Mouse (Mus musculus): ENCODE data around the gene Trat1. TPM values are rescaled to one million over a fixed set of nuclear protein-coding genes. Genes with fewer than 3 reads are reported as not detected.

Gene Trat1
- polyA plus RNA-seq (2015; fragmentation: Illumina TruSeq; extraction: RNeasy Lipid Tissue Mini Kit (QIAGEN cat#74804); ENCODE audit: insufficient read depth, low replicate concordance) = 19.6 TPM

DNA sequence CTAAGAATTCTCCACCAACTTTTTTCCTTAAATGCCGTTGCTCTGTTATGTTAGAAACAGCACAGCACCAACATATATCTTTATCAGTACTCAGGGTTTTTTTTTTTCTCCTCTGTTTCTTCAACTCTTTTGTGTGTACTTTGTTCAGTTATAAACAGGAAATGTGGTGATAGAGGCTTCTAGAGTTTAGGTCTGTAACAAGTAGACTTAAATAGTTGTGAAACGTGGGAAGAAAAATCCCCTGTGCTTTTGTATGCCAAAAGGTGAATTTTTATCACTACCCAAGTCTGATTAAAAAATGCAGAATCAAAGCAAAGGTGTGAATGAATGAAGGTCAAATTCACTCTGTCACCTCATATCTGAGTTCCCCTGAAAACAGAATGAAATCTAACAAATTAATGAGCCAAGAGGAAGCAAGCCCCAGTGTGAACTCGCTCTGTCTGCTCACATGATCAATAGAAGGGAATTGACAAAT lies at the start of gene Trat1:
Gene Trat1 (minus strand): TSS at position 51 of the 475 bp plus-strand sequence.

DNA sequence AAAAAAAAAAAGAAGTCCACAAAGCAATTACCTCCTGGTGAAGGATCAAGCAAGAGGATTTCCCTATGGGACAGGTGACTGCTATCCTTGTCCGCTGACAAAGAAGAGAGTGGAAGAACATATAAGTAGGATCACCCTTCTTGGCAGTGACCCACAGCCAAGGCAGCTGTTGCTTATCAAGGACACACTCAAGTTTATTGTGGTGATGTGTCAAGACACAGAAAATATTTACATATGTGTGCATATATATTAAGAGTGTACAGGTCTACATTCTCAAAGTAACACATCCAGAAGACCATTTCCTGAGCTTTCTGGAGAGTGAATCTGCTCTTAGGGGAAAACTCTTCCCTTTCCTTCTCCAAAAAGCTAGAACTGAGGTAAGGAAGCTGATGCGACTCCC lies 44.9 kb upstream of the Trat1 start, which contains the start of gene Retnlb:
Gene Retnlb (plus strand): TSS at position 162 of the 400 bp plus-strand sequence.

Other genes with a start within 250 kb of the Trat1 start
- gene Retnlb, start 44.8 kb upstream of the Trat1 start, polyA plus RNA-seq (2015; fragmentation: Illumina TruSeq; extraction: RNeasy Lipid Tissue Mini Kit (QIAGEN cat#74804); ENCODE audit: insufficient read depth, low replicate concordance) = not detected
- gene Retnla, start 70.5 kb upstream of the Trat1 start, polyA plus RNA-seq (2015; fragmentation: Illumina TruSeq; extraction: RNeasy Lipid Tissue Mini Kit (QIAGEN cat#74804); ENCODE audit: insufficient read depth, low replicate concordance) = 5.8 TPM
- gene Retnlg, start 100.6 kb upstream of the Trat1 start, polyA plus RNA-seq (2015; fragmentation: Illumina TruSeq; extraction: RNeasy Lipid Tissue Mini Kit (QIAGEN cat#74804); ENCODE audit: insufficient read depth, low replicate concordance) = 44.8 TPM
- 26.6 TPM for gene Dzip3, start 222.1 kb upstream of the Trat1 start, polyA plus RNA-seq (2015; fragmentation: Illumina TruSeq; extraction: RNeasy Lipid Tissue Mini Kit (QIAGEN cat#74804); ENCODE audit: insufficient read depth, low replicate concordance)
- 13.4 TPM for gene Cip2a, start 222.2 kb upstream of the Trat1 start, polyA plus RNA-seq (2015; fragmentation: Illumina TruSeq; extraction: RNeasy Lipid Tissue Mini Kit (QIAGEN cat#74804); ENCODE audit: insufficient read depth, low replicate concordance)

Measured in spleen, adult 10 weeks (tissue).